Mouse (Mus musculus) adrenal gland, postnatal 4 days (tissue): ENCODE data around the gene Rtl6. TPM values are rescaled to one million over a fixed set of nuclear protein-coding genes. Genes with fewer than 3 reads are reported as not detected.

Experiments
- DNase-seq, 2 experiments: peaks; one replicate each; pipeline ENCODE4 v3.0.0; 2021 to 2022; ENCODE audit warnings: low spot score in 2 of 2, mixed read lengths in 2 of 2
- long read RNA-seq, 2 experiments: library from polyadenylated mRNA; stranded (forward); transcript quantifications; one replicate each; pipeline ENCODE4 v2.0.0; 2021
- total RNA-seq, 2 experiments: library from RNA; stranded (reverse); gene quantifications; 2 replicates each; pipeline ENCODE4 v1.2.3; 2021

The Rtl6 gene
- total RNA-seq, result 10 to 100 TPM; 14.5 to 16.6 TPM
- long read RNA-seq, experiment 1, full-length matches to known transcripts, result 18 of 18 reads
- long read RNA-seq, experiment 1, partial matches to known transcripts, result 0 of 18 reads
- long read RNA-seq, experiment 1, other reads (novel, unspliced or antisense), result 0 of 18 reads
- long read RNA-seq, experiment 2, full-length matches to known transcripts, result 43 of 44 reads
- long read RNA-seq, experiment 2, partial matches to known transcripts, result 0 of 44 reads
- long read RNA-seq, experiment 2, other reads (novel, unspliced or antisense), result 1 of 44 reads

- DNase-seq, result peak; percentile 61 to 64
Measured at GRCm38 (mm10) chr15:84557189-84557921, at the start of gene Rtl6. TSS of gene Rtl6 (minus strand) at chr15:84557823.

GRCm38 (mm10) chr15:84603267-84603963, 45.8 kb upstream of the Rtl6 start:
- DNase-seq, result no peak

- no peak for DNase-seq
Measured at GRCm38 (mm10) chr15:84600977-84601595, 43.5 kb upstream of the Rtl6 start.

GRCm38 (mm10) chr15:84598911-84599310, 41.3 kb upstream of the Rtl6 start:
- no peak for DNase-seq

- DNase-seq, result no peak
Measured at GRCm38 (mm10) chr15:84597816-84598215, 40.2 kb upstream of the Rtl6 start.

GRCm38 (mm10) chr15:84597021-84597420, 39.4 kb upstream of the Rtl6 start:
- no peak for DNase-seq

- no peak for DNase-seq
Measured at GRCm38 (mm10) chr15:84595241-84595945, 37.8 kb upstream of the Rtl6 start.

GRCm38 (mm10) chr15:84593514-84593913, 35.9 kb upstream of the Rtl6 start:
- no peak for DNase-seq

GRCm38 (mm10) chr15:84592240-84592639, 34.6 kb upstream of the Rtl6 start:
- DNase-seq, result peak in 1 of 2 experiments; percentile 39

- DNase-seq, result no peak
Measured at GRCm38 (mm10) chr15:84591573-84592139, 34.0 kb upstream of the Rtl6 start.

- no peak for DNase-seq
Measured at GRCm38 (mm10) chr15:84588371-84588821, 30.8 kb upstream of the Rtl6 start.

GRCm38 (mm10) chr15:84578607-84579006, 21.0 kb upstream of the Rtl6 start:
- DNase-seq, result no peak

- DNase-seq, result no peak
Measured at GRCm38 (mm10) chr15:84577019-84577418, 19.4 kb upstream of the Rtl6 start.

- no peak for DNase-seq
Measured at GRCm38 (mm10) chr15:84566568-84567110, 9.0 kb upstream of the Rtl6 start.

- no peak for DNase-seq
Measured at GRCm38 (mm10) chr15:84561501-84561900, 3.9 kb upstream of the Rtl6 start.

- no peak for DNase-seq
Measured at GRCm38 (mm10) chr15:84556674-84557073, 949 bp downstream of the Rtl6 start.

GRCm38 (mm10) chr15:84551065-84551464, 6.6 kb downstream of the Rtl6 start:
- no peak for DNase-seq

- DNase-seq, result no peak
Measured at GRCm38 (mm10) chr15:84549291-84549797, 8.3 kb downstream of the Rtl6 start.

GRCm38 (mm10) chr15:84546028-84546427, 11.6 kb downstream of the Rtl6 start:
- no peak for DNase-seq

- no peak for DNase-seq
Measured at GRCm38 (mm10) chr15:84541175-84541574, 16.4 kb downstream of the Rtl6 start.
